Mouse (Mus musculus) ES-E14 (cell line): ENCODE results near the gene Scel. TPM values are rescaled to one million over a fixed set of nuclear protein-coding genes. Genes with fewer than 3 reads are reported as not detected.

ENCODE experiments used
- DNase-seq: peaks from one replicate; pipeline ENCODE4 v3.0.0-alpha.2; 2013; ENCODE audit warnings: low read depth, low spot score
- H3K27ac ChIP-seq: 2 replicates; pipeline ENCODE4 v1.5.1; 2012; ENCODE audit warnings: low read depth, mild to moderate bottlenecking, low read length, moderate library complexity, mixed read lengths; ENCODE audit not compliant: poor library complexity, insufficient read depth, severe bottlenecking
- H3K36me3 ChIP-seq: 2 replicates; pipeline ENCODE4 v1.6.1; 2012; ENCODE audit warnings: mild to moderate bottlenecking, low read length, moderate library complexity, mixed read lengths; ENCODE audit not compliant: control insufficient read depth, poor library complexity, insufficient read depth, severe bottlenecking
- H3K4me1 ChIP-seq, 2 experiments: fragments of 150-350 bp in 1 of 2; sonication (generic) in 1 of 2; 2 replicates each; pipeline ENCODE4 v1.6.1; 2012; ENCODE audit warnings: low read length in 2 of 2, mild to moderate bottlenecking in 1 of 2, mixed read lengths in 1 of 2; ENCODE audit not compliant: control insufficient read depth in 2 of 2, insufficient read depth in 2 of 2, poor library complexity in 1 of 2
- H3K4me3 ChIP-seq, 2 experiments: fragments of 150-350 bp in 1 of 2; sonication (generic) in 1 of 2; 2 replicates each; pipeline ENCODE4 v1.5.1; 2012; ENCODE audit warnings: low read length in 2 of 2, low read depth in 1 of 2, mild to moderate bottlenecking in 1 of 2, mixed read lengths in 1 of 2; ENCODE audit not compliant: insufficient read depth in 1 of 2, poor library complexity in 1 of 2, severe bottlenecking in 1 of 2
- H3K9ac ChIP-seq: 2 replicates; pipeline ENCODE4 v1.6.1; 2012; ENCODE audit warnings: low read depth, mild to moderate bottlenecking, low read length, mixed read lengths; ENCODE audit not compliant: poor library complexity, insufficient read depth, severe bottlenecking
- H3K9me3 ChIP-seq: fragments of 150-350 bp; sonication (generic); 2 replicates; pipeline ENCODE4 v1.6.1; 2012; ENCODE audit warnings: low read depth, mild to moderate bottlenecking, low read length; ENCODE audit not compliant: control insufficient read depth, insufficient read depth
- CHD2 ChIP-seq: IDR thresholded peaks from 2 replicates; pipeline ENCODE4 v1.6.1; 2014; ENCODE audit warnings: mild to moderate bottlenecking, low read depth, low read length, inconsistent platforms
- HCFC1 ChIP-seq: IDR thresholded peaks from 2 replicates; pipeline ENCODE4 v1.6.1; 2012; ENCODE audit warnings: low read length, inconsistent platforms, borderline replicate concordance; ENCODE audit not compliant: insufficient read depth
- MAFK ChIP-seq: IDR thresholded peaks from 2 replicates; pipeline ENCODE4 v1.6.1; 2014; ENCODE audit warnings: mild to moderate bottlenecking, low read depth, low read length, inconsistent platforms; ENCODE audit not compliant: insufficient read depth
- ZC3H11A ChIP-seq: IDR thresholded peaks from 2 replicates; pipeline ENCODE4 v1.6.1; 2012; ENCODE audit warnings: low read depth, mild to moderate bottlenecking, inconsistent platforms, low read length, borderline replicate concordance
- ZNF384 ChIP-seq: IDR thresholded peaks from 2 replicates; pipeline ENCODE4 v1.6.1; 2012; ENCODE audit warnings: low read depth, low read length, inconsistent platforms
- in situ Hi-C, 2 experiments: fragments of 600-800 bp; cut with MboI; formaldehyde crosslinking; loops; one replicate each; pipeline ENCODE4 v1.15.1; 2025; ENCODE audit warnings: low sequenced_read_pairs in 2 of 2, inconsistent platforms in 1 of 2; ENCODE audit not compliant: unreplicated experiment in 2 of 2
- total RNA-seq: library from RNA; depleted of rRNA; stranded (reverse); fragments of 300-350 nt; gene quantifications from 2 replicates; pipeline ENCODE4 v1.2.3, GENCODE M21; 2012

Scel gene
- total RNA-seq, 1 experiment, result 0.49 TPM

DNA sequence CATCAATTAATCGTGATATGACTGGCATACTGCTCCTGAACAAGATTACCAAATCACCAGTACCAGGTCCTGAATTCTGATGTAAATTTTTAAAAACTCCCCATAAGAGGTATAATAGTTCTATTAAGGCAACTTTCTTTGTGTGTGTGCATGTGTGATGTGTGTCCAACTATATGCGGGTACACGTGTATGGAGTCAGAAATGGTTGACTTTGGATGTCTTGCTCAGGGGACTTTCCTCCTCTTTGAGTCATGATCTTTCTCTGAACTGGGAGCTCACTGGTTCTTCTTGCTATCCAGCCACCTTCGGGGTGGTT, 101.1 kb downstream of the Scel start:
- no peak overlapping the region for H3K4me3 ChIP-seq
- in situ Hi-C loops, result no loop called here
- no peak overlapping the region for H3K27ac ChIP-seq
- H3K9ac ChIP-seq, result no peak overlapping the region
- H3K4me1 ChIP-seq, result no peaks in the 10 kb centered on the region
- H3K9me3 ChIP-seq, result no peaks in the 10 kb centered on the region
- no peaks in the 10 kb centered on the region for H3K36me3 ChIP-seq
- DNase-seq, result no peak
- TF ChIP-seq MAFK (no peak), CHD2 (no peak), ZNF384 (no peak), HCFC1 (no peak), ZC3H11A (no peak)

DNA sequence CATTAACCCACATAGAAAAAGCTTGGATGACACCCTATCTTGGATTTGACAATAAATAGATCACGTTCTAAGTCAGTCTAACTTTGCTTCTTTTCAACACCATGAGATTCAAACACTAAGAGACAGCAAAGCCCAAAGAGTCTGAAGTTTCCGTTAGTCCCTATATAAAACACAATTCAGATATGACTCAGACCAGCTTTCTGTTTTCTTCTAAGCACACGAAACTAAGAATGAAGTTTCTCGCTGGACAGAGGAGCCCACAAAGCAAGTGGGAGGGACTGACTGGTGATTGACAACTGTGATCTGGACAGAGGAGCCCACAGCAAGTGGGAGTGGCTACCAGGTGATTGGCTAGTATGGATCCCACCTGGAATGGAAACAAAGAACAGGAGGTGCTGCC, 106.6 kb downstream of the Scel start:
- H3K9me3 ChIP-seq, result no peaks in the 10 kb centered on the region
- DNase-seq, result no peak
- no peak overlapping the region for H3K27ac ChIP-seq
- no peak overlapping the region for H3K9ac ChIP-seq
- in situ Hi-C loops, result no loop called here
- H3K36me3 ChIP-seq, result no peaks in the 10 kb centered on the region
- no peak for TF ChIP-seq ZC3H11A
- no peak for TF ChIP-seq HCFC1
- TF ChIP-seq MAFK, result no peak
- no peak for TF ChIP-seq CHD2
- no peak for TF ChIP-seq ZNF384
- H3K4me1 ChIP-seq, result no peaks in the 10 kb centered on the region
- no peak overlapping the region for H3K4me3 ChIP-seq

DNA sequence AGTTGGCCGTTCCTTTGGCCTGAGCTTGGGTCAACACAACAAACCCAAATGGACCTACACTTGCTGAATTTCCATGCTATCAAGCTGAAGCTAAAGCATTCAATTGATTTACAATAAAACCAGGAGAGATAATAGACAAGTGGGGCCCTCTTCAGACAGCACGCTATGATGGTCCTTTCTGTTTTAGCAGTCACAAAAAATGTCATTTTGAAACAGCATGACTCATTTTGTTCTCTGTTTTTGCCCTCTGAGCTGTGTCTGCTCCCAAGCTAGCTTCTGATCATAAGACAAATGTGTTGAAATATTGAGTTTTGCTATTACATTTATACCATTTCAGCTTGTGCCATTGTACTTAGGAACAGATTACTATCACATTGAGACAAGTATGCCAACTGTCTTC, 108.1 kb downstream of the Scel start:
- Histone ChIP-seq H3K27ac (no peak overlapping the region), H3K4me1 (no peaks in the 10 kb centered on the region), H3K36me3 (no peaks in the 10 kb centered on the region), H3K4me3 (no peak overlapping the region), H3K9me3 (no peaks in the 10 kb centered on the region), H3K9ac (no peak overlapping the region)
- no peak for TF ChIP-seq ZNF384
- TF ChIP-seq HCFC1, result no peak
- TF ChIP-seq MAFK, result no peak
- TF ChIP-seq ZC3H11A, result no peak
- TF ChIP-seq CHD2, result no peak
- in situ Hi-C loops, result no loop called here
- DNase-seq, result no peak

DNA sequence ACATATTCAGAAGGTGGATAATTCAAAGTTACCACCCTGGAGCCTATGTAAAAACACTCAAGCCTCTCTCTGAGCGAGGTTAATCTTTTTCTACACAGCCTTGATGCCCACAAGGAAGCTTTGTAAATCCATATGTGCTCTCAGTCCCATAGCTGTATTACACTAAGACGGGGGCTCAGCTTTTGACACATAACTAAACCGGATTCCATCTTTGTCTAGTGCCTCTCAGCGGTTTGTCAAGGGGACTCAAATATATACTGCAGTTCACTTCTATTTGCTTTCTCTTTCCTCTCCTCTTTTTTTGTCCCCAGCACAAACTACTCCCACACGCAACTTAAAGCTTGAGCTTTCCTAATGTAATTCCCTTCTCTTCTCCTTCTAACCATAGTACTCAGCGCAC, 113.0 kb downstream of the Scel start:
- in situ Hi-C loops, result no loop called here
- H3K27ac ChIP-seq, result no peak overlapping the region
- TF ChIP-seq ZC3H11A (no peak), HCFC1 (no peak), ZNF384 (no peak), MAFK (no peak), CHD2 (no peak)
- H3K4me3 ChIP-seq, result no peak overlapping the region
- no peaks in the 10 kb centered on the region for H3K9me3 ChIP-seq
- no peak for DNase-seq
- no peak overlapping the region for H3K9ac ChIP-seq
- no peaks in the 10 kb centered on the region for H3K36me3 ChIP-seq
- H3K4me1 ChIP-seq, result no peaks in the 10 kb centered on the region

DNA sequence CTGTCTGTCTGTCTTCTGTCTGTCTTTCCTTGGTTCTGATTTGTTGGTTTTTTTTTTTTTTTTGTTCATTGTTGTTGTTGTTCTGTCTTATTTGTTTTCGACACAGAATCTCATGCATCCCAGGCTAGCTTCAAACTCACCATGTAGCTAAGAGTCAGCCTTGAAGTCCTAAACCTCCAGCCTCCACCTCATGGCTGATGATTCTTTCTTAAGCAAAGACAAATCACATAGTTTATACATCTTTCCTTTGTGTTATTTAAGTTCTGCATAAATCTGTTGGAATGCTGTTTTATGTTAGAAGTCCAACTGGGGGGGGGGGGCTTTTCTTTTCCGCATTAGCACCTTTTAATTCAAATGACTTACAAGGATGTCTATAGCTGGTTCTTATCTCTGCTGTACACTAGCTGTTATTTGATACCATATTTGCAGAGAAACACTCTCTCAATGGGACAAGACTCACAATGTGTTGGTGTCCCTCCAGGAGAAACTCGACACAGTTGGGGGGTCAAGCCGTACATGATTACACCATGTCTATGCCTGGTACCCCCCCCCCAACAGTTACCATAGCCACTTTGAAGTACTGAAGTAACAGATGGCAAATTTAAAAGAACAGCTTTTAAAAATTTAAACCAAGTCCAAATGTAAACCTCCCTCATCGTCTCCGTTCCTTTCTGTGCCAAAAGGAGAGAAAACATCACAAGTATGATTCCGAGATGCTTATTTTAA, 116.7 kb downstream of the Scel start:
- no peak overlapping the region for H3K4me3 ChIP-seq
- no peaks in the 10 kb centered on the region for H3K36me3 ChIP-seq
- DNase-seq, result no peak
- TF ChIP-seq ZC3H11A, result no peak
- TF ChIP-seq HCFC1, result no peak
- TF ChIP-seq CHD2, result no peak
- no peak for TF ChIP-seq ZNF384
- TF ChIP-seq MAFK, result no peak
- no peaks in the 10 kb centered on the region for H3K4me1 ChIP-seq
- H3K27ac ChIP-seq, result no peak overlapping the region
- H3K9me3 ChIP-seq, result peaks cover 5% of the 10 kb centered on the region; the same call in 1 of the 2 replicates
- in situ Hi-C loops, result no loop called here
- no peak overlapping the region for H3K9ac ChIP-seq
